Mouse (Mus musculus): ENCODE measurements around the gene Lamtor1. TPM values are rescaled to one million over a fixed set of nuclear protein-coding genes. Genes with fewer than 3 reads are reported as not detected.

Gene Lamtor1
- total and polyA plus RNA-seq, 2 experiments from 2014 or later = 126 to 149 TPM

GRCm38 (mm10) chr7:101870629-101871028 lies 35.1 kb upstream of the Lamtor1 start, which contains the start of gene Folr1:
Gene Folr1, minus strand, starts transcription at chr7:101870788.
- peak within 1 kb of the TSS; percentile 41 for H3K27ac ChIP-seq (ENCODE audit: low read depth)
- WGBS = 76% methylated on average over 2 of the region's 2 CpGs

GRCm38 (mm10) chr7:101871296-101871695 lies 34.4 kb upstream of the Lamtor1 start:
- TF ChIP-seq CTCF (IDR thresholded peaks at IDR 0.05; ENCODE audit: low read depth) (no peak; the same call in 1 of the 2 replicates), EP300 (IDR thresholded peaks at IDR 0.05; ENCODE audit: low read depth) (0 out of 2 replicates have a peak, but pooled peaks have one; percentile 26)
- no peak overlapping the region for H3K4me3 ChIP-seq (ENCODE audit: low read depth, low read length)
- ATAC-seq (ENCODE audit: insufficient read depth, low read depth) (no peak), DNase-seq (ENCODE audit: low spot score) (no peak)
- no peaks in the 10 kb centered on the region for H3K9me3 ChIP-seq (replicated peaks; ENCODE audit: control insufficient read depth, low read length)
- no peaks in the 10 kb centered on the region for H3K27me3 ChIP-seq (ENCODE audit: control insufficient read depth, insufficient read depth, low read length)
- peak overlapping the region; percentile 41 for H3K27ac ChIP-seq (ENCODE audit: low read depth)
- H3K9ac ChIP-seq (replicated peaks; ENCODE audit: low read depth, low read length) = no peak overlapping the region
- 27% methylated on average over 3 of the region's 3 CpGs for WGBS
- H3K36me3 ChIP-seq (replicated peaks; ENCODE audit: control insufficient read depth, insufficient read depth, low read length) = no peaks in the 10 kb centered on the region
- 0 out of 2 replicates have a peak, but pooled peaks cover 14% of the 10 kb centered on the region for H3K4me1 ChIP-seq (ENCODE audit: control insufficient read depth, insufficient read depth)
- H3K4me2 ChIP-seq (ENCODE audit: low read depth, low read length) = no peak overlapping the region

More at GRCm38 (mm10) chr7:101870629-101871028, 35.1 kb upstream of the Lamtor1 start, which contains the start of gene Folr1:
- TF ChIP-seq EP300 (IDR thresholded peaks at IDR 0.05; ENCODE audit: low read depth) = no peak
- TF ChIP-seq CTCF (IDR thresholded peaks at IDR 0.05; ENCODE audit: low read depth) = no peak
- Histone ChIP-seq H3K4me2 (ENCODE audit: low read depth, low read length) (no peak within 1 kb of the TSS), H3K9ac (replicated peaks; ENCODE audit: low read depth, low read length) (no peak within 1 kb of the TSS), H3K36me3 (replicated peaks; ENCODE audit: control insufficient read depth, insufficient read depth, low read length) (no peaks in the 10 kb centered on the region), H3K4me1 (ENCODE audit: control insufficient read depth, insufficient read depth) (0 out of 2 replicates have a peak, but pooled peaks cover 14% of the 10 kb centered on the region), H3K27me3 (ENCODE audit: control insufficient read depth, insufficient read depth, low read length) (no peaks in the 10 kb centered on the region), H3K9me3 (replicated peaks; ENCODE audit: control insufficient read depth, low read length) (no peaks in the 10 kb centered on the region), H3K4me3 (ENCODE audit: low read depth, low read length) (no peak within 1 kb of the TSS)
- ATAC-seq (ENCODE audit: insufficient read depth, low read depth) (no peak), DNase-seq (ENCODE audit: low spot score) (no peak)

GRCm38 (mm10) chr7:101875978-101876377 lies 29.7 kb upstream of the Lamtor1 start:
- Histone ChIP-seq H3K4me3 (ENCODE audit: low read depth, low read length) (no peak overlapping the region), H3K4me1 (ENCODE audit: control insufficient read depth, insufficient read depth) (0 out of 2 replicates have a peak, but pooled peaks cover 6% of the 10 kb centered on the region), H3K9me3 (replicated peaks; ENCODE audit: control insufficient read depth, low read length) (no peaks in the 10 kb centered on the region), H3K27ac (ENCODE audit: low read depth) (no peak overlapping the region), H3K36me3 (replicated peaks; ENCODE audit: control insufficient read depth, insufficient read depth, low read length) (no peaks in the 10 kb centered on the region), H3K4me2 (ENCODE audit: low read depth, low read length) (no peak overlapping the region), H3K9ac (replicated peaks; ENCODE audit: low read depth, low read length) (no peak overlapping the region), H3K27me3 (ENCODE audit: control insufficient read depth, insufficient read depth, low read length) (no peaks in the 10 kb centered on the region)
- no peak for TF ChIP-seq EP300 (IDR thresholded peaks at IDR 0.05; ENCODE audit: low read depth)
- TF ChIP-seq CTCF (IDR thresholded peaks at IDR 0.05; ENCODE audit: low read depth) = no peak
- WGBS = 96% methylated on average over 1 of the region's 1 CpGs
- DNase-seq (ENCODE audit: low spot score) (no peak), ATAC-seq (ENCODE audit: insufficient read depth, low read depth) (no peak)

GRCm38 (mm10) chr7:101880855-101881254 lies 24.8 kb upstream of the Lamtor1 start:
- DNase-seq (ENCODE audit: low spot score) (no peak), ATAC-seq (ENCODE audit: insufficient read depth, low read depth) (no peak)
- H3K36me3 ChIP-seq (replicated peaks; ENCODE audit: control insufficient read depth, insufficient read depth, low read length) = no peaks in the 10 kb centered on the region
- H3K9ac ChIP-seq (replicated peaks; ENCODE audit: low read depth, low read length) = no peak overlapping the region
- no peaks in the 10 kb centered on the region for H3K4me1 ChIP-seq (ENCODE audit: control insufficient read depth, insufficient read depth)
- H3K27ac ChIP-seq (ENCODE audit: low read depth) = no peak overlapping the region
- no peak overlapping the region for H3K4me2 ChIP-seq (ENCODE audit: low read depth, low read length)
- H3K27me3 ChIP-seq (ENCODE audit: control insufficient read depth, insufficient read depth, low read length) = no peaks in the 10 kb centered on the region
- H3K9me3 ChIP-seq (replicated peaks; ENCODE audit: control insufficient read depth, low read length) = no peaks in the 10 kb centered on the region; the same call in 1 of the 2 replicates
- WGBS = 62% methylated on average over 4 of the region's 4 CpGs
- H3K4me3 ChIP-seq (ENCODE audit: low read depth, low read length) = no peak overlapping the region
- TF ChIP-seq EP300 (IDR thresholded peaks at IDR 0.05; ENCODE audit: low read depth) = no peak
- no peak for TF ChIP-seq CTCF (IDR thresholded peaks at IDR 0.05; ENCODE audit: low read depth)

GRCm38 (mm10) chr7:101882413-101883154 lies 23.1 kb upstream of the Lamtor1 start:
- no peak for TF ChIP-seq CTCF (IDR thresholded peaks at IDR 0.05; ENCODE audit: low read depth)
- TF ChIP-seq EP300 (IDR thresholded peaks at IDR 0.05; ENCODE audit: low read depth) = no peak
- no peaks in the 10 kb centered on the region; the same call in 1 of the 2 replicates for H3K9me3 ChIP-seq (replicated peaks; ENCODE audit: control insufficient read depth, low read length)
- ATAC-seq (ENCODE audit: insufficient read depth, low read depth) (peak; percentile 14; the same call in 1 of the 2 replicates), DNase-seq (ENCODE audit: low spot score) (no peak)
- no peak overlapping the region for H3K4me2 ChIP-seq (ENCODE audit: low read depth, low read length)
- H3K27me3 ChIP-seq (ENCODE audit: control insufficient read depth, insufficient read depth, low read length) = no peaks in the 10 kb centered on the region
- H3K4me3 ChIP-seq (ENCODE audit: low read depth, low read length) = no peak overlapping the region
- WGBS = 65% methylated on average over 9 of the region's 9 CpGs
- H3K4me1 ChIP-seq (ENCODE audit: control insufficient read depth, insufficient read depth) = no peaks in the 10 kb centered on the region
- no peak overlapping the region for H3K9ac ChIP-seq (replicated peaks; ENCODE audit: low read depth, low read length)
- H3K36me3 ChIP-seq (replicated peaks; ENCODE audit: control insufficient read depth, insufficient read depth, low read length) = no peaks in the 10 kb centered on the region
- H3K27ac ChIP-seq (ENCODE audit: low read depth) = no peak overlapping the region; the same call in 1 of the 2 replicates
